In genomic region chr12:72437676-72438341, GRCm38 (mm10) we compare ENCODE assay signal across 18 mouse cellular contexts. TPM values are rescaled to one million over a fixed set of nuclear protein-coding genes. Genes with fewer than 3 reads are reported as not detected.
DNase-seq lines count a peak whose midpoint lies in the region; ATAC-seq and TF ChIP-seq lines count a peak whose summit lies in the region.
"Had no signal": no experiment of that assay in that cellular context is flagged by ENCODE, and none has a peak within 500 bp of the region (broad histone marks: within the 10 kb centered on the region; RNA-seq: fewer than 3 reads in every experiment).

No protein-coding gene starts in this region.

- no peaks in the 10 kb centered on the region for H3K27me3 ChIP-seq in heart, embryonic 12.5 days (replicated peaks)
- no peaks in the 10 kb centered on the region for H3K27me3 ChIP-seq in testis, adult 2 months (ENCODE audit: control insufficient read depth, insufficient read depth, low read length)
- no peaks in the 10 kb centered on the region for H3K27me3 ChIP-seq in midbrain, embryonic 12.5 days
- H3K27me3 ChIP-seq: lung, embryonic 15.5 days had no signal

- no peak overlapping the region for H3K27ac ChIP-seq in heart, embryonic 12.5 days (ENCODE audit: poor library complexity, severe bottlenecking)
- no peak overlapping the region for H3K27ac ChIP-seq in testis, adult 2 months (ENCODE audit: control insufficient read depth, insufficient read depth, low read depth, low read length)
- H3K27ac ChIP-seq in midbrain, embryonic 12.5 days (replicated peaks), result peak overlapping the region; percentile 65
- H3K27ac ChIP-seq: lung, embryonic 15.5 days had no signal

- peak; percentile 35 for DNase-seq in heart, adult 11 months
- no peak for DNase-seq in testis, postnatal 14 days (ENCODE audit: low spot score)
- DNase-seq in adrenal gland, adult 2 months, result no peak
- DNase-seq in layer of hippocampus, postnatal 25 days (ENCODE audit: extremely low spot score in 1 of 2, low spot score in 1 of 2), result no peak
- no peak for DNase-seq in urinary bladder, postnatal 36 days (ENCODE audit: low spot score in 2 of 2)
- DNase-seq: cerebellum, adult 11 months; gastrocnemius, postnatal 14 days; heart, postnatal 36 days; kidney, adult 11 months; kidney, postnatal 14 days had no signal

- 0 out of 2 replicates have a peak, but pooled peaks cover 2% of the 10 kb centered on the region for H3K4me1 ChIP-seq in heart, embryonic 12.5 days (replicated peaks)
- H3K4me1 ChIP-seq in testis, adult 2 months (ENCODE audit: control insufficient read depth, insufficient read depth, low read length), result no peaks in the 10 kb centered on the region; the same call in 1 of the 2 replicates
- H3K4me1 ChIP-seq in midbrain, embryonic 12.5 days, result peaks cover 27% of the 10 kb centered on the region

- H3K36me3 ChIP-seq in heart, embryonic 12.5 days, result no peaks in the 10 kb centered on the region
- no peaks in the 10 kb centered on the region for H3K36me3 ChIP-seq in testis, adult 2 months (ENCODE audit: control insufficient read depth, insufficient read depth, low read length)
- H3K36me3 ChIP-seq in midbrain, embryonic 12.5 days, result no peaks in the 10 kb centered on the region
- H3K36me3 ChIP-seq: lung, embryonic 15.5 days had no signal

- no peak overlapping the region for H3K4me3 ChIP-seq in heart, embryonic 12.5 days
- peak overlapping the region; percentile 5; the same call in 1 of the 2 replicates for H3K4me3 ChIP-seq in testis, adult 2 months (ENCODE audit: control insufficient read depth, low read depth, low read length)
- no peak overlapping the region for H3K4me3 ChIP-seq in midbrain, embryonic 12.5 days
- H3K4me3 ChIP-seq: lung, embryonic 15.5 days had no signal

- no peak for ATAC-seq in heart, embryonic 12.5 days (ENCODE audit: insufficient number of reproducible peaks, low FRiP score)
- no peak for ATAC-seq in midbrain, embryonic 12.5 days (ENCODE audit: low FRiP score, low read depth)
- ATAC-seq: Patski had no signal

- no peak overlapping the region for H3K9ac ChIP-seq in heart, embryonic 12.5 days
- H3K9ac ChIP-seq in midbrain, embryonic 12.5 days (replicated peaks), result no peak overlapping the region
- H3K9ac ChIP-seq: lung, embryonic 15.5 days had no signal

- TF ChIP-seq POLR2A in testis, adult 2 months (IDR thresholded peaks at IDR 0.05; ENCODE audit: control insufficient read depth, low read depth, low read length), result no peak

- no peak overlapping the region for H3K4me2 ChIP-seq in heart, embryonic 12.5 days
- H3K4me2 ChIP-seq in midbrain, embryonic 12.5 days (replicated peaks), result no peak overlapping the region
- H3K4me2 ChIP-seq: heart, embryonic 11.5 days; lung, embryonic 15.5 days had no signal

- no peaks in the 10 kb centered on the region for H3K9me3 ChIP-seq in heart, embryonic 12.5 days (replicated peaks)
- no peaks in the 10 kb centered on the region for H3K9me3 ChIP-seq in midbrain, embryonic 12.5 days
- H3K9me3 ChIP-seq: lung, embryonic 15.5 days had no signal

- no peak for TF ChIP-seq CTCF in testis, adult 2 months (IDR thresholded peaks at IDR 0.05; ENCODE audit: control insufficient read depth, insufficient read depth, insufficient replicate concordance, low read depth, low read length)

- 78% methylated on average over 10 of the region's 10 CpGs for WGBS in heart, embryonic 12.5 days
- 51% methylated on average over 10 of the region's 10 CpGs for WGBS in midbrain, embryonic 12.5 days

RNA-seq across cellular contexts. Expression of gene Lrrc9, which starts 3.9 kb away (rescaled TPM):
- 1.6 and 1.8 TPM in 2 replicates for polyA plus RNA-seq in heart, embryonic 12.5 days (2016; fragmentation: Nextera tagmentation; extraction: Ambion mirVana)
- polyA plus RNA-seq in testis, adult 2 months (2012; rRNA removed), result 69.3 and 73.4 TPM in 2 replicates
- polyA plus RNA-seq in midbrain, embryonic 12.5 days (2016; fragmentation: Nextera tagmentation; extraction: Ambion mirVana), result 2.9 and 3.1 TPM in 2 replicates
- 1 to 10 TPM; 1.5 to 5.8 TPM for total RNA-seq in adrenal gland, adult 2 months (2021)
- polyA plus RNA-seq in adrenal gland, adult 2 months (2012; rRNA removed), result 0.12 and 0.57 TPM in 2 replicates
- 1 to 10 TPM; 1.1 to 2.1 TPM for total RNA-seq in layer of hippocampus, postnatal 25 days (2021)
- polyA plus RNA-seq: liver, adult 2 months; Patski had no signal

RNA-seq across cellular contexts. Expression of gene Rtn1, which starts 29.0 kb away (rescaled TPM):
- polyA plus RNA-seq in heart, embryonic 12.5 days (2016; fragmentation: Nextera tagmentation; extraction: Ambion mirVana), result 18.4 and 20.1 TPM in 2 replicates
- polyA plus RNA-seq in testis, adult 2 months (2012; rRNA removed), result 30.8 TPM in 2 replicates
- 659 and 730 TPM in 2 replicates for polyA plus RNA-seq in midbrain, embryonic 12.5 days (2016; fragmentation: Nextera tagmentation; extraction: Ambion mirVana)
- total RNA-seq in adrenal gland, adult 2 months (2021), result 10 to 100 TPM; 15.0 to 27.1 TPM
- polyA plus RNA-seq in adrenal gland, adult 2 months (2012; rRNA removed), result 12.0 and 18.3 TPM in 2 replicates
- total RNA-seq in layer of hippocampus, postnatal 25 days (2021), result 1,000 to 10,000 TPM; 1,472 to 1,555 TPM
- total RNA-seq: megakaryocyte progenitor cell, adult 5-6 weeks had no signal

Comparison
In these comparisons a context has a peak if more than half of its experiments do, and no peak if none do; other contexts are left out.
1. RNA of gene Lrrc9, which starts 3.9 kb away (polyA plus RNA-seq): 69.3 to 73.4 TPM in testis, adult 2 months; 2.9 to 3.1 TPM in midbrain, embryonic 12.5 days, 1.6 to 1.8 TPM in heart, embryonic 12.5 days and 0.12 to 0.57 TPM in adrenal gland, adult 2 months; every median in the first group is over 10 times any median in the second.
2. RNA of gene Rtn1, which starts 29.0 kb away (polyA plus RNA-seq): 659 to 730 TPM in midbrain, embryonic 12.5 days; 30.8 TPM in testis, adult 2 months, 18.4 to 20.1 TPM in heart, embryonic 12.5 days and 12.0 to 18.3 TPM in adrenal gland, adult 2 months; every median in the first group is over 10 times any median in the second.